Mouse (Mus musculus): Measurements from ENCODE around the gene Clpx. TPM values are rescaled to one million over a fixed set of nuclear protein-coding genes. Genes with fewer than 3 reads are reported as not detected.
"Not testable (repeated sequence)": the region's sequence is repeated elsewhere in the genome, so short reads cannot be mapped to it uniquely, and the experiment has no call there.

Clpx gene
- total RNA-seq (2021): 10 to 100 TPM; 46.9 to 65.0 TPM
- long read RNA-seq, experiment 1, transcript Clpx-201 (14 exons, 2,885 nt): major isoform, 47 of 57 reads
- long read RNA-seq, experiment 1, partial matches to known transcripts: 3 of 57 reads
- long read RNA-seq, experiment 1, other reads (novel, unspliced or antisense): 5 of 57 reads
- long read RNA-seq, experiment 2, transcript Clpx-201 (14 exons, 2,885 nt): major isoform, 125 of 143 reads
- long read RNA-seq, experiment 2, partial matches to known transcripts: 11 of 143 reads
- long read RNA-seq, experiment 2, other reads (novel, unspliced or antisense): 5 of 143 reads

GRCm38 (mm10) chr9:65293973-65294715, at the start of gene Clpx:
TSS of gene Clpx (plus strand) at chr9:65294260.
- DNase-seq: peak; percentile 96 to 98
- intact Hi-C loops (cut with DNase I): no loop called here

- intact Hi-C loops (cut with DNase I): no loop called here
- DNase-seq: no peak
Measured at GRCm38 (mm10) chr9:65247502-65248376, 46.3 kb upstream of the Clpx start.

- DNase-seq: no peak
- intact Hi-C loops (cut with DNase I): no loop called here
Measured at GRCm38 (mm10) chr9:65248377-65248690, 45.7 kb upstream of the Clpx start.

GRCm38 (mm10) chr9:65252026-65252425, 42.0 kb upstream of the Clpx start:
- intact Hi-C loops (cut with DNase I): no loop called here
- no peak for DNase-seq

GRCm38 (mm10) chr9:65255906-65256600, 38.0 kb upstream of the Clpx start:
- intact Hi-C loops (cut with DNase I): no loop called here
- DNase-seq: peak in 1 of 2 experiments; percentile 47

GRCm38 (mm10) chr9:65257218-65257910, 36.7 kb upstream of the Clpx start:
- intact Hi-C loops (cut with DNase I): no loop called here
- no peak for DNase-seq

GRCm38 (mm10) chr9:65259366-65259765, 34.7 kb upstream of the Clpx start:
- intact Hi-C loops (cut with DNase I): no loop called here
- no peak for DNase-seq

GRCm38 (mm10) chr9:65261591-65262230, 32.3 kb upstream of the Clpx start:
- peak; percentile 47 to 63 for DNase-seq
- intact Hi-C loops (cut with DNase I): no loop called here

- DNase-seq: no peak
- intact Hi-C loops (cut with DNase I): no loop called here
Measured at GRCm38 (mm10) chr9:65262641-65263120, 31.4 kb upstream of the Clpx start.

GRCm38 (mm10) chr9:65264959-65265358, 29.1 kb upstream of the Clpx start, which contains the start of gene Cilp:
TSS of gene Cilp (plus strand) at chr9:65265180.
- no peak for DNase-seq
- intact Hi-C loops (cut with DNase I): no loop called here

GRCm38 (mm10) chr9:65267742-65268515, 26.1 kb upstream of the Clpx start:
- DNase-seq: no peak
- intact Hi-C loops (cut with DNase I): no loop called here

GRCm38 (mm10) chr9:65273048-65273809, 20.8 kb upstream of the Clpx start:
- intact Hi-C loops (cut with DNase I): no loop called here
- no peak for DNase-seq

GRCm38 (mm10) chr9:65273873-65274272, 20.2 kb upstream of the Clpx start:
- intact Hi-C loops (cut with DNase I): no loop called here
- DNase-seq: no peak

- intact Hi-C loops (cut with DNase I); DNase-seq: not testable (repeated sequence)
Measured at GRCm38 (mm10) chr9:65274851-65275250, 19.2 kb upstream of the Clpx start.

GRCm38 (mm10) chr9:65275810-65276530, 18.1 kb upstream of the Clpx start:
- intact Hi-C loops (cut with DNase I): no loop called here
- DNase-seq: no peak

- DNase-seq: peak in 1 of 2 experiments; percentile 42
- intact Hi-C loops (cut with DNase I): loop anchor here (1.0 to 5.0 kb wide), 2 partner anchors 55 to 144 kb away; no protein-coding TSS in a partner anchor
Measured at GRCm38 (mm10) chr9:65281536-65282151, 12.4 kb upstream of the Clpx start.
